Mouse (Mus musculus): ENCODE measurements around the gene Tnip1.
A peak's percentile ranks its signal among the peaks of the same experiment; 100 is the strongest.
"Not testable (repeated sequence)": the region's sequence is repeated elsewhere in the genome, so short reads cannot be mapped to it uniquely, and the experiment has no call there.

Gene Tnip1

DNA sequence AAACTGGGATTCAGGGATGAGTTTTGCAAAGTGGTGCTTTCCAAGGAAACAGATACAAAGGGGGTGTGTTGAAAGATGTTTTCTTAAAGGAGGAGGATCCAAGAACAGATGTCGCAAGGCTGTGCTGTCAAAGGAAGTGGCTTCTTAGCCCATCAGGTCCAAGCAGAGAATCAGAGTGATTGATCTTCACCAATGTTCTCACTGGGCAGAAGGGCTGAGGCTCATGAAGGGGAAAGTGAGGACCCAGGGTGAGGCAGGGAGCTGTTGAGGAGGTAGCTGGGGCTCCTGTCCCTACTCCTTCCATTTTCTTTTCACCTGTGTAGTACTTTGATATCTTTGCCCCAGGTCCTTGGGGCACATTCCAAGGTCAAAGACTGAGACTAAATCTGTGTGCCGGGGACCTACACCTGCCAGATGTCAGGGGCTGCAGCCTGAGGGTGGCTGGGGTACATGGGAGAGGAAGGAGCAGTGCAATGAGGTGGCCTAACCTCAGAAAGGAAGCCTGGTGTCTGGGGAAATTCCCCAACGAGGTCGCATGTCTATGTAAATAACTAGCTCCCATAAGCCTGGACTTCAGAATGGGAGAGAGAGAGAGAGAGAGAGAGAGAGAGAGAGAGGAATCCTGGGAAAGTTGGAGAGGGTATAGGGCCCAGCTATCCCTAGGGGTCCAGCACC is 9.5 kb upstream of the Tnip1 start:
- DNase-seq (ENCODE audit: low spot score), result no peak

DNA sequence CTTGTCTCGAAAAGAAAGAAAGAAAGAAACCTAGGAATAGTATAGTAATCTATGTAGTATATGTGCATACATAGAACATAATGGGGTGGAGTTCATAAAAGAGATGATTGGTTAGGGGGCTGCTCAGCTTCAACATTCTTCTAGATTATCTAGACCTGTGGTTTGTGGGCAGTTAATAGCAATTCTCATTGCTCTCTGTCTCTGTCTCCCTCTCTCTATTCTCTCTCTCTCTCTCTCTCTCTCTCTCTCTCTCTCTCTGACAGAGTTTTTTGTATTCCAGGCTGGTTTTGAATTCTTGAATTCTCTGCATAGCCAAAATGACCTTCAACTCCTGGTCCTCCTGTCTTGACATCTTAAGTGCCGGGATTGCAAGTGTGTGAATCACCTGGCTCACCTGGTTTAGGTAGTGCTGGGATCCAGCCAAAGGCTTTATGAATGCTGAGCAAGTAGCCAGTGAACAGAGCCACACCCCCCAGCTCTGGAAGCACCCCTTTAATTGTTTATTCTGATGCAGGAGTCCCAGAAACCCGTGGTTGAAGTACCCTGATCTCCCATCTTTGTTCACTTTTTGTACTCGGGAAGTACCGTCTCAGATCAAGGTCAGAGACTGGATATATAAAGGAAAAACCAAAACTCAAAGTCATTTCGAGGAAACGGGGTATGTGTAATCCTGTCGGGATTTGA is 8.8 kb upstream of the Tnip1 start:
- no peak for DNase-seq (ENCODE audit: low spot score)

DNA sequence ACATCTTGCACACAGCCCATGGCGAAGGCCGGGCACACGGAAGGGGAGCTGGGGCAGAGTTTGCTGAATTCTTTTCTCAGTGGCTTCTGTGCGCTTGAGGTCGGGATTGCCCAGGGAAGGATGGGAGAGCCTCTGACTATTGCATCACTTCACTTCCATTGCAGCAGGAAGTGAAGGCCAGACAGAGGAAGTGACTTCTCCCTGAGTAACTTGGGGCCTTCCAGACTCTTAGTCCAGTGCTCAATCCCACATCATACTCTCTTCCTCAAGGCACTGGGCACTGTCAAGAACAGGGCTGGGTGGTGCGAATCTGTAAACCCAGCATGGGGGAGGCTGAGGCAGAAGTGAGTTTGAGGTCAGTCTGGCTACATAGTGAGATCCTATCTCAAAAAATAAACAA is 2.5 kb upstream of the Tnip1 start:
- DNase-seq (ENCODE audit: low spot score), result no peak

DNA sequence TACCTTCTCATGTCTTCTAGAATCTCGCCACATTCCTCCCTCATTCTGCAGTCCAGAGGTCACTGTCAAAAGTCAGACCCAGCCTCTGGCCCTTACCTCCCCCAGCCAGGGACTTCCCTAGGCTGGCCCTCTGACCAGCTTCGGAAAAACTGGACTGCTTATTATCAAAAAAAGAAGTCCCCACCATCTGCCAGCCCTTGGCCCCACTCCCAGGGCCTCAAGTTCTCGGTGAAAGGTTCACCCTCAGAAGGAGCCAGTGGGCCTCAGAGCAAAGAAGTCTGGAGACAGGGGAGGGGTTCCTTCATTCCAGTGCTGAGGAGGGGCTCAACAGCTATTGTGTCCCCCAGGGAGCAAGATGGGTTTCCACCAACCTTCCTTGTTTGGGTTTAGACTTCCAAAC is 796 bp downstream of the Tnip1 start:
- no peak for DNase-seq (ENCODE audit: low spot score)

DNA sequence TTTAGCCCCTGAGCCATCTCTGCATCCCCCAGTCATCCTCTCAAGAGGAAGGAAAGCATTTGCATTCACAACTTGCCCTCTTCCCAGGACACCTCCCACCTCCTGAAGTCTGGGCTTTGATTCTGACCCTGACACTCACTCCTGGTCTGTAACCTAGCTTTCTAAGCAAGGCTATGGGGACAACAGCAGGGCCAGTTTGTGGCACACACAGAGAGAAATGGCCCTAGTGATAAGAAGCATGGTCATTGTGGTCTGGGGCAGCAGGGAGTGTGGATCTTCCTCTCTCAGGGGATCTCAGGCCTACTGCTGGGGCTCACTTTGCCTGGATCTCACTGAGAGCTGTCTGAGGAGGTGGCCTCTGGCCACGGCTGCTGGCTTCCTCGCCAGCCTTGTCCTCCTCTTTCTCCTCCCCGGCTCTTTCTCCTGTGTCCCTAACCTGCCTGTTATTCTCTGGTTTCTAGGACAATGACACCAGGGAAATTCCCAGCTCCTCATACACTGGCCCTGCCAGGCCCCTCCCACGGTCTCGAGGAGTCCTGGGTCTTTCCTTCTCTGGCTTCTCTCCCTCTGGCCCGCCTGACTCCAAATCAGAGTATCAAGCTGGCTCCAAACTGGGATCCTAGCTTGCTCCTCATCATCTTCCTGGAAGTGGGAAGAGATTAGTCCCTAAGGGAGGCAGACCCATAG is 1.4 kb downstream of the Tnip1 start:
- DNase-seq (ENCODE audit: low spot score), result no peak

GRCm38 (mm10) chr11:54960251-54960650 is 2.5 kb downstream of the Tnip1 start:
- no peak for DNase-seq (ENCODE audit: low spot score)

GRCm38 (mm10) chr11:54958571-54959073 is 4.1 kb downstream of the Tnip1 start:
- no peak for DNase-seq (ENCODE audit: low spot score)

DNA sequence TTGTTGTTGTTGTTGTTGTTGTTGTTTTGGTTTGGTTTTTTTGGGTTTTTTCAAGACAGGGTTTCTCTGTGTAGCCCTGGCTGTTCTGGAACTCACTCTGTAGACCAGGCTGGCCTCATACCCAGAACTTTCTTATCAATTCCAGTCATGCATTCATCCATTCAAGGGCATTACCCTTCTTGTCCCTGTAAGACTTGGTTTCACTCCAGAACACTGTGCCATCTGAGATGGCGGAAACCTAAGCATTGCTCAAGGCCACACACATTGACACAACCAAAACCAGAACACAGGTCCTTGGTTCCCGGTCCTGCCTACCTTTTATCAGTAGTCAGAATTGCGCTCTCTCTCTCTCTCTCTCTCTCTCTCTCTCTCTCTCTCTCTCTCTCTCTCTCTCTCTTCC is 5.0 kb downstream of the Tnip1 start:
- not testable (repeated sequence) for DNase-seq (ENCODE audit: low spot score)

DNA sequence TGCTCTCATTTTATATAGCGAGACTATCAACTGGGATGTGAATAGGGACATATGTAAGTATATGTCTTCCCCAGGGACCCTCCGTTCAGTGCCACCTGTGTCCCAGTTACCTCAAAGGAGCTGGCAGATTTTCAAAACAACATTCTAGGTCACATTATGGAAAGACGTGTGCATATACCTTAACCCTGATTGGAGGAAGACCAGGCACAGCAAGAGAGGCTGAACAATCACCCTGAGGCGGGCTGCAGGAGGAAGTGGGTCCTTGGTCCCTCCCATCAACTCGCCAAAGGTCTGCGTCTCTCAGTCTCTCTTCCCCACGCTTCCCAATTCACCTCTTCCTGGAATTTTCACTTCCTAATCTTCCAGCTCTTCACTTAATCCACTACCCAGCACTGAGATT is 5.8 kb downstream of the Tnip1 start:
- no peak for DNase-seq (ENCODE audit: low spot score)

DNA sequence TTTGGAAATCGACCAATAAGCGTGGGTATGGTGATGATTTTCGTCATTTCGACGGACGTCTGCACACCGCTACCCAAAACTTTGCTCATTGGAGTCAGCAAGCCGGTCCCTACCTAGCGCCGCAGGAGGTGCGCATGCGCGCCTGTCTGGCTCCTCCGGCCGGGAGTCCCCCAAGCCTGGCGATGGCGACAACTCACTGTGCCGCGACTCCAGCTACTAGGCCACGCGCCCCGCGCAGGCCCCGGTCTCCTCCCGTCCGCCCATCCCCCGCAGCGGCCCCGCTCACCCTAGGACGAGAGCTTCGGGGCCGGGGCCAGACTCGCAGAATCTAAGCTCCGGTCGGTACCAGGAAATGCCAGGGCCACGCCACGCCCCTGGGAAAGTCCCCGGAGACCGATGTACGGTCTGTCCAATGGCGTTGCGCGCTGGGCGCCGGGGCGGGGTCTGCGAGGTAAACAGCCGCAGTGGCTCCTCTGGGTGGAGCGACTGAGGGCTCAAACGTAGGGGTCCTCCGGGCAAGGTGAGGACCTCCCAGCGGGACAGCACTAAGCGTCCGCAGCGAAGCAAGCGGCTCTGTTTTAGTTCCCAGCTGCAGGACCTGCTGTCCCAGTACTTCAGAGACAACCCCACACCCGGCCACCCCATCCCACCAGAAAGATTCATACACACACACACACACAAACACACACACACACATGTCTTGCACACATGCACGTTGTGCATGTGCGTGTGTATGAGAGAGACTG is 6.8 kb downstream of the Tnip1 start:
- peak; percentile 97 for DNase-seq (ENCODE audit: low spot score)

GRCm38 (mm10) chr11:54955400-54955734 is 7.3 kb downstream of the Tnip1 start:
- not testable (repeated sequence) for DNase-seq (ENCODE audit: low spot score)

GRCm38 (mm10) chr11:54954716-54955115 is 8.0 kb downstream of the Tnip1 start:
- DNase-seq (ENCODE audit: low spot score), result no peak

GRCm38 (mm10) chr11:54953993-54954446 is 8.7 kb downstream of the Tnip1 start:
- no peak for DNase-seq (ENCODE audit: low spot score)

DNA sequence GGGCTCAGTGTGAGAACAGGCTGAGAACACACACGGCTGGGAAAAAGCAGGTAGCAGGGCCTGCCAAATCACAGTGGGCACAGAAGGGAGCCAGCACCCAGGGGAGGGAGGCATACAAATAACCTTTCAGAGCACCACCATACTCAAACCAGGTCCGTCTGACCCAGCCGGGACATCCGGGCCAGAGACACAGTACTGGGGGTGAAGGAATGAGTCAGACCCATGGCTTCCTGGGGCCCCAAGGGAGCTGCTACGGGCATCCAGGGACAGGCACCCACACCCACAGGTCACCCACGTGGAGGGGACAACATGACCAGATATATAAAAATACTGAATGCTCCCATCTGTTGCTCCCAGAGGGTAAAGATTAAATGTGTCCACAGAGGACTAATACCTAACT is 10.1 kb downstream of the Tnip1 start:
- DNase-seq (ENCODE audit: low spot score), result no peak

DNA sequence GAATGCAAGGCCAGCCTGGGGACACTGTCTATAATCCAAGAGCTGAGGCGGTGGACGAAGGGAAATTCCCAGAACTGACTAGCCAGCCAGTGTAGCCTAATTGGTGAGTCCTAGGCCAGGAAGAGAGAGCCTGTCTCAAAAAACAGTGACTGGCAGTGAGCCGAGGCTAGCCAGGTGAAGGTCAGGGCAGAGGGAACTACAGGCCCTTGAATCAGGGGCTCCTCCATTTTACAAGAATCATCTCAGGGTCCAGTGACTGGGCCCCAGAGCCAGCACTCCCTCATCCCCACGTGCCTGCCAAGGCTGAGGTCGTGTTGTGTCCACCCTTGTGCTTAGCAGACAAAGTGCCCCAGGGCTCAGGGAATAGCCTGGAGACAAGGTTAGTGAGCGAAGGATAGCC is 12.0 kb downstream of the Tnip1 start:
- DNase-seq (ENCODE audit: low spot score), result no peak

- no peak for DNase-seq (ENCODE audit: low spot score)
Observed at GRCm38 (mm10) chr11:54949717-54950116, 13.0 kb downstream of the Tnip1 start.

- DNase-seq (ENCODE audit: low spot score), result no peak
Observed at GRCm38 (mm10) chr11:54944702-54945101, 18.0 kb downstream of the Tnip1 start.

- DNase-seq (ENCODE audit: low spot score), result no peak
Observed at GRCm38 (mm10) chr11:54940056-54940455, 22.7 kb downstream of the Tnip1 start.

DNA sequence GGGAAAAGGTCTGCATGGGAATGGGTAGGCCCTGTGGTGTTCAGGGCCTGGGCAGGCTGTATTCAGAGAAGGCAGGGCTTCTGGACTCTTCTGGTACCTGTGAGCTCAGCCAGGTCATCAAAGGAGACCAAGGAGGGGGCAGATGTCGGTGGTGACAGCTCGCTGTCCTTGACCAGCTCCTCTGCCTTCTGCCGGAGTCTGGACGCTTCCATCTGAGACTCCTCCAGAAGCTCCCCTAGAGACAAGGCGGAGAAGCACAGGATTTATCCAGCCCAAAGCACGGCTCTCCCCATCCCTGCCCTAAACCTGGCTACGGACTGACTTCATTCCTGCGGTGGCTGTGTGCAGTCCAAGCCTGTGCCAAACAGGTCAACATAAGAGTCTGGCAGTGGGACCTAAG is 23.2 kb downstream of the Tnip1 start:
- no peak for DNase-seq (ENCODE audit: low spot score)

GRCm38 (mm10) chr11:54936771-54937140 is 26.0 kb downstream of the Tnip1 start:
- no peak for DNase-seq (ENCODE audit: low spot score)

GRCm38 (mm10) chr11:54936035-54936770 is 26.5 kb downstream of the Tnip1 start:
- DNase-seq (ENCODE audit: low spot score), result no peak

GRCm38 (mm10) chr11:54934198-54934597 is 28.5 kb downstream of the Tnip1 start:
- DNase-seq (ENCODE audit: low spot score), result no peak
